Mouse (Mus musculus): ENCODE results near the gene Acss2.

Acss2 gene

GRCm38 (mm10) chr2:155517455-155518423 lies at the start of gene Acss2, which contains the start of gene Ggt7:
TSS of gene Acss2 (plus strand) at chr2:155517948.
TSS of gene Ggt7 (minus strand) at chr2:155518237.
- peak; percentile 100 for DNase-seq

GRCm38 (mm10) chr2:155472671-155473569 lies 44.8 kb upstream of the Acss2 start:
- DNase-seq = peak; percentile 58

GRCm38 (mm10) chr2:155473570-155474088 lies 44.1 kb upstream of the Acss2 start, which contains the start of gene Ncoa6:
TSS of gene Ncoa6 (minus strand) at chr2:155473894.
- peak; percentile 90 for DNase-seq

GRCm38 (mm10) chr2:155482021-155482420 lies 35.7 kb upstream of the Acss2 start:
- DNase-seq = peak; percentile 81

- no peak for DNase-seq
Measured at GRCm38 (mm10) chr2:155490998-155491397, 26.8 kb upstream of the Acss2 start.

- no peak for DNase-seq
Measured at GRCm38 (mm10) chr2:155502596-155502995, 15.2 kb upstream of the Acss2 start.

- no peak for DNase-seq
Measured at GRCm38 (mm10) chr2:155504440-155505355, 13.1 kb upstream of the Acss2 start.

- DNase-seq = no peak
Measured at GRCm38 (mm10) chr2:155505811-155506210, 11.9 kb upstream of the Acss2 start.

GRCm38 (mm10) chr2:155507721-155508470 lies 9.9 kb upstream of the Acss2 start:
- no peak for DNase-seq

- DNase-seq = peak; percentile 66
Measured at GRCm38 (mm10) chr2:155512479-155512878, 5.3 kb upstream of the Acss2 start.

GRCm38 (mm10) chr2:155513543-155513942 lies 4.2 kb upstream of the Acss2 start:
- no peak for DNase-seq

- peak; percentile 69 for DNase-seq
Measured at GRCm38 (mm10) chr2:155514666-155515065, 3.1 kb upstream of the Acss2 start.

GRCm38 (mm10) chr2:155515941-155516340 lies 1.8 kb upstream of the Acss2 start:
- peak; percentile 48 for DNase-seq

- no peak for DNase-seq
Measured at GRCm38 (mm10) chr2:155518531-155519270, 953 bp downstream of the Acss2 start.

- DNase-seq = no peak
Measured at GRCm38 (mm10) chr2:155523706-155524105, 6.0 kb downstream of the Acss2 start.

GRCm38 (mm10) chr2:155524378-155524777 lies 6.6 kb downstream of the Acss2 start:
- DNase-seq = no peak

GRCm38 (mm10) chr2:155527367-155527766 lies 9.6 kb downstream of the Acss2 start:
- DNase-seq = no peak

- no peak for DNase-seq
Measured at GRCm38 (mm10) chr2:155536292-155536691, 18.5 kb downstream of the Acss2 start.

GRCm38 (mm10) chr2:155537761-155538462 lies 20.2 kb downstream of the Acss2 start:
- DNase-seq = no peak
